25 mouse cellular contexts compared by ENCODE assay signal in the genomic region with DNA sequence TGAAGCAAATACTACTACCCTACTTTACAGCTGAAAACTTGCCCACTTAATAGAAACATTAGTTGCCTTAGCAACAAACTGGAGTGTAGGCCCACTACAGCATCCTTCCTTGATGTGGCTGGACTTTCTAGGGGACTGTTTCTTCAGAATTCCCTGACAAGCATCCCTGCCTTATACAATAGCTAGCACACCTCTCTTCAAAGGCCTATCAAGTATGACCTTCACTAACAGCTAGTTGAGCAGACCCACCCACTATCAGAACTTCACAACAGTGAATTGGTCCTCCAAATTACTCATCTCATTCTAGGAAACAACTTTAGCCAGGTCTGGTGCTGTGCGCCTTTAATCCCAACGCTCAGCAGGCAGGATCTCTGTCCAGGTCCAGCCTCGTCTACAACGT.
"Had no signal": no experiment of that assay in that cellular context is flagged by ENCODE, and none has a peak within 500 bp of the region (broad histone marks: within the 10 kb centered on the region; RNA-seq: fewer than 3 reads in every experiment).

No protein-coding gene starts in this region.

- H3K4me1 ChIP-seq: heart, embryonic 13.5 days; heart, embryonic 15.5 days; hindbrain, embryonic 13.5 days; hindbrain, embryonic 15.5 days; intestine, embryonic 15.5 days; limb, embryonic 10.5 days; limb, embryonic 12.5 days; liver, embryonic 12.5 days had no signal

- H3K4me3 ChIP-seq: heart, adult 2 months; heart, embryonic 13.5 days; heart, embryonic 15.5 days; hindbrain, embryonic 13.5 days; hindbrain, embryonic 15.5 days; intestine, embryonic 15.5 days; layer of hippocampus, adult 2 months; left cerebral cortex, adult 2 months; limb, embryonic 10.5 days; limb, embryonic 12.5 days; liver, embryonic 12.5 days had no signal

- H3K27ac ChIP-seq: heart, adult 2 months; heart, embryonic 13.5 days; heart, embryonic 15.5 days; hindbrain, embryonic 13.5 days; hindbrain, embryonic 15.5 days; intestine, embryonic 15.5 days; layer of hippocampus, adult 2 months; left cerebral cortex, adult 2 months; limb, embryonic 10.5 days; limb, embryonic 12.5 days; liver, embryonic 12.5 days had no signal

- H3K9ac ChIP-seq: heart, embryonic 13.5 days; heart, embryonic 15.5 days; hindbrain, embryonic 13.5 days; hindbrain, embryonic 15.5 days; intestine, embryonic 15.5 days; limb, embryonic 12.5 days; liver, embryonic 12.5 days had no signal

- DNase-seq: gastrocnemius, postnatal 14 days; gastrocnemius, postnatal 36 days; heart, adult 11 months; heart, adult 2 months; heart, postnatal 14 days; heart, postnatal 36 days; kidney, adult 18-20 months; kidney, adult 8-10 months; kidney, postnatal 10 days; kidney, postnatal 25 days; kidney, postnatal 4 days; liver had no signal

- H3K4me2 ChIP-seq: heart, embryonic 11.5 days; heart, embryonic 13.5 days; heart, embryonic 15.5 days; hindbrain, embryonic 13.5 days; hindbrain, embryonic 15.5 days; intestine, embryonic 15.5 days; limb, embryonic 12.5 days; liver, embryonic 12.5 days had no signal

- H3K9me3 ChIP-seq: heart, embryonic 13.5 days; heart, embryonic 15.5 days; hindbrain, embryonic 13.5 days; hindbrain, embryonic 15.5 days; intestine, embryonic 15.5 days; limb, embryonic 10.5 days; limb, embryonic 12.5 days; liver, embryonic 12.5 days had no signal

- ATAC-seq: inflammation-experienced regulatory T-cells, adult 6 months; intestine, embryonic 15.5 days; intestine, postnatal 0 days; liver, embryonic 12.5 days had no signal

- H3K27me3 ChIP-seq: heart, embryonic 13.5 days; heart, embryonic 15.5 days; hindbrain, embryonic 13.5 days; hindbrain, embryonic 15.5 days; intestine, embryonic 15.5 days; limb, embryonic 12.5 days; liver, embryonic 12.5 days had no signal
